Mouse (Mus musculus) cerebellum, postnatal 36 days (tissue): Measurements from ENCODE around the gene Swsap1.

Source experiments
- DNase-seq, 2 experiments: peaks; one replicate each; pipeline ENCODE4 v3.0.0; 2021 to 2022; ENCODE audit warnings: mixed read lengths in 2 of 2

Swsap1 gene

DNA sequence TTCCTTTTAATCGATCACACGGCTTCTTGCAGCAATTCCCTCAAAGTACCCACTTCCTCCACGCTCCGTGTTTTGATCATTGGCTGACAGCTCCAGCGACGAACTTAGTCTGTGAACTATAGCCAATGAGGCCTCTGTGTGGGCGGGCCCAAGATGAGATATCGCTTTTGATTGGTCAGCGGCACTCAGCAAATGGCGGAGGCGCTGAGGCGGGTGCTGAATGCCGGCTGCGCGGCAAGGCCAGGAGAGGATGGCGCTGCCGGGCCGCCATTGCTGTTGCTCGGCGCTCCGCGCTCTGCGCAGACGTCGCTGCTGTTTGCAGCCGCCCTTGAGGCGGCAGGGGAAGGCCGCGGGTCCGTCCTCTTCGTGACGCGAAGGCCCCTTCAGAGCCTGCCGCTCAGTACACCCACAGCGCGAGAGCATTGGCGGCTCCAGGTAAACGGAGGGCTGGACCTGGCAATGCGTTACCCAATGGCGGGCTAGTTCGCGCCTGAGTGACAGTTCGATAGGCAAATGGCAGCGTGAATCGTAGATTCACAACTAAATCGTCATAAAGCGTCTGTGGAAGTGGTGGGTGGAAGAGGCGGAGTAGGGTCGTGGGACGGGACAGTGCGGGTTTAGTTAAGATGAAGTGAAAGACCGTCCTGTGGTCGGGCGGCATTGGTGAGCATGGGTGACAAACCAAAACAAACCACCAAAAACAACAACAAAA, at the start of gene Swsap1:
Gene Swsap1, plus strand, starts transcription at position 186 of the 712 bp plus-strand sequence.
- peak; percentile 98 to 100 for DNase-seq

DNA sequence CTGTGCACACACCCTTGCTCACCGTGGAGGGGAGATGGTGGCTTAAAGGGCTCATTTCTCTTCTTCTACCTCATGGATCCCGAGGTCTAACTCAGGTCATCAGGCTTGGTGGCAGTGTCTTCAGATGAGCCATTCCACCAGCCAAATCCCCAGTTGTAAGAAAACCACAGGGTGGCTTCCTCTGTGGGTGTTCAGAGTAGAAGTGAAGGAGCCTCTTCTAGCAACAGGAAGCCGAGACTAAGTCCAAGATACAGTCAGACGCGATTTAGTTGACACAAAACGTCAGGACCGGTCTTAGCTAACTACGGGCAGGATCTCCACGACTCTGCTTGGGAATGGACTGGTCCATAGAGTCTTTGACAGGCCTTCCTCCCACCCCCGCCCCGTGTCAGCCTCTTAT, 47.3 kb upstream of the Swsap1 start:
- DNase-seq = no peak

DNA sequence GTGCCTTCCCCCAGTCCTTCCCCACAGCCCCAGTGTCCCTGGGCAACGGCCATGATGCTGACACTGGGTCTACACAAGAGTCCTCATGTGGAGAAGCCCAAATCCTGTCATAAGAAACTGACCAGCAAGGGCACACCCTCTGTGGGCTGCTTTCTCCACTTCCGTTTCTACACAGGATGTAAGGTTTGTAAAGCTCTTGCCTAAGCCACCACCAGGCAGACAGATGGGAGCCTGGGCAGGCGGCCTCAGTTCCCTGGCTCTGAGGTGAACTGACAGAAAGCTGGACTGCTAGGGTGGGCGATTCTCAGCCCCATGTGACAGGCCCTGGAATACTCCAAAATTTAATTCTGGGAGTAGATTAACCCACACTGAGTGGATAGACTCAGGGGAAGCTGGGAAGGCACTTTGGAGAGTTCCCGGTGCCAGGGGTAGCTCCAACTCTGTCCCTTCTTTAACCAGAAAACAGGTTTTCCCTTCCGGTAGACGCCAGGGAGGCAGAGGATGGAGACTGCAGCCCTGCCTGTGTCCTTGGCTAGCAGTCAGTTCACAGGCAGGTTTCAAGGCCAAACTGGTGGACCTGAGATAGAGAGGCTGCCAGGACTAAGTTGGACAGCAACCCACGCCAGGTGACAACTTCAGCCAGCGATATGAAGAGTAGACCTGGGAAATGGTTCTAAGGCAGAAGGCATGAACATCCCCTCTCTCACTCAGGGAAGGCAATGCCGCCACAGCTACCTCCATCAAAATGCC, 45.9 kb upstream of the Swsap1 start:
- peak in 1 of 2 experiments; percentile 40 for DNase-seq

DNA sequence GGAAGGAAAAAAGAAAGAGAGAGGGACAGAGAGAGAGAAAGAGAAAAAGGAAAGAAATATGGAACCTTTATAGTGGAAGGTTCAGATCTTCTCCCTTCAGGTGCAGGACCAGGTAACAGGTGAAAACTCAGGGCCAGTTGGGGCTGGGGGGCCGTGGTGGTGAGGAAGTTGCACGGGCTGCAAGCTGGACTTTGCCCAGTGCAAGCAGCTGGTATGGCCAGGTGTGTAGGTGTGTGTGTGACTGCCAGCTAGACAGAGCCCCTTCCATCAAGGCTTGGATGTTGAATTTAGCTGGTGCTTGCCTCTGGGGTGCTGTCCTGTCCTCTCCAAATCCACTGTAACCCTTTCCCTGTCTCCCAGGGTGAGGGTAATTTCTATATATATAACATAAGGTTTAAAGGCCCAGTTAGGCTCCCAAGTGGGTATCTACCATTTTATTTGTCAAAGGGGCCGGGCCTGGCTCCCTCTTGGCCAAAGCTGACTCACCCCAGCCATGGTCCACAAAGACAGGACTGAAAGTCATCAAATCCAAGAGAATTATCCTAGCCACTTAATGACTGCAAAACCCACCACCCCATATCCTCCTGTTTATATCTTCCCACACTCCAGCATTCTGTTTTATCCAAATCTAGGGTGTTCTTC, 38.6 kb upstream of the Swsap1 start:
- no peak for DNase-seq

DNA sequence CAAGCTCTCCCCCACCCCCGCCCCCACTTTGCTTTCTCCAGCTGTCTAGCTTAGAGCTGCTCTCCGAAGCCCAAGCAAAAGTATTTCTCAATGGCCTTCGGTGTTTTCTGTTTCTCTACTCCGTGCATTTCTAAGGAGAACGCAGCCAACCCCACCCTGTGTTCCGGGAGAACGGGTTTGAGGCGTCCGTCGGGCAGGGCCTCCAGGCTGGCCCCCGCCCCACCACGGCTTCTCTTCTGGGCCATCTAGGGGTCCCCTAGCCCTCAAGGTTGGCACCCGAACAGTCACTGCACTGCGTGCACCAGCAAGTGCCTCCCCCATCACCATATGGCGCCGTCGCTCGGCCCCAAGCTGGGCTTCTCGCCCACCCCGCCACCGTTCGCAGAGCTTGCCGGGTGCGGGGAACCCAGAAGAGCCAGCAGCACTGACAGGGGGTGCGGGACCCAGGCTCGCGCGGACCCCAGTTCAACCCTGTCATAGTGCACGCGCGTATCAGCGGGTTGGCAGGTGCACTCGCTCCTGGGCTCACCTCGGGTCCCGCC, 38.0 kb upstream of the Swsap1 start:
- DNase-seq = no peak

DNA sequence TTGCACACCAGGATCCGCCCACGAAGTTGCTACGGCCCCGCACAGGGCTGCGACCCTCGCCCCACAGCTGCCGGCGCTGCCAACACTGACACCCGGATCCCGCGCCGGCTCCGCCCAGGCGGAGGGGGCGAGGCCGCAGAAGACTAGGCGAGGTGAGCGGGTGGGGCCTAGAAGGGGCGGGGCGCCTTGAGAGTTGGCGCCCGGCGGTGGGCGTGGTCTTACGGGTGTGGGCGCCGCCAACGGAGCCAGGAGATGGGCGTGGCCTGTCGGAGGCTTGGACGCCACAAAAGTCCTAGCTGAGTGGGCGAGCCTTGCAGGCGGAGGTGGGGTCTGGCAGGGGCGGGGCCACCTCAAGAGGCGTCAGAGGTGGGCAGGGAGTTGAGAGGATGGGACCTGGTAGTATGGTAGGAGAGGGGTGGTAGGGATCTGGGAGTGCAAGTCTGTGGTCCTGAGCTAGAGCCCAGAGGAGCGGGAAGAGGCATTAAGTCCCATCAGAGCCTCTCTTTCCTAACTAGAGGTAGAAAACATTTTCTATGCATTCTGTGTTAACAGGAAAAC, 37.4 kb upstream of the Swsap1 start, which contains the start of gene Rab3d:
Gene Rab3d, minus strand, starts transcription at position 158 of the 558 bp plus-strand sequence.
- DNase-seq = peak; percentile 85 to 90

DNA sequence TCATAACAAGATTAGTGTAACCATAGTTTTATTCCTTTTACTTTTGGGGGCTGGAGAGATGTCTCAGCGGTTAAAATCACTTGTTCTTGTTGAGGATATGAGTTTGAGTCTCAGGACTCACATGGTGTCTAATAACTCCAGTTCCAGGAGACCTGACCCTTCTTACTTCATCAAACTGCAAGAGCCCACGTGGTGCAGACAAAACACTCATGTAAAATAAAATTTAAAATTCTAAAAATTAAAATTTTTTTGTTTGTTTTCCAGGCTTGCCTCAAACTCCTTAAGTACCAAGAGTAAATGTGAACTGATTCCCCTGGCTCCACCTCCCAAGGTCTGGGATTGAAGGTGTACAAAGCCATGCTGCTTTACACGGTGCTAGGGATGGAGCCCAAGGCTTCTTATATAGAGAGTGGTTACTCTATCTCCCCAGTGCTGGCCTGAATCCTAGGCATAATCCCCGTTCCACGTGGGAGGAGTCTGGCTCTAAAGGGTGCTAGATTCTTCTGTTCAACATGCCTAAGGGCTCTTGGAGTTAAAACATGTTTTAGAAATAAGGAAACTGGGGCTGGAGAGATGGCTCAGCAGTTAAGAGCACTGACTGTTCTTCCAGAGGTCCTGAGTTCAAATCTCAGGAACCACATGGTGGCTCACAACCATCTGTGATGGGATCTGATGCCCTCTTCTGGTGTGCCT, 36.7 kb upstream of the Swsap1 start:
- no peak for DNase-seq

DNA sequence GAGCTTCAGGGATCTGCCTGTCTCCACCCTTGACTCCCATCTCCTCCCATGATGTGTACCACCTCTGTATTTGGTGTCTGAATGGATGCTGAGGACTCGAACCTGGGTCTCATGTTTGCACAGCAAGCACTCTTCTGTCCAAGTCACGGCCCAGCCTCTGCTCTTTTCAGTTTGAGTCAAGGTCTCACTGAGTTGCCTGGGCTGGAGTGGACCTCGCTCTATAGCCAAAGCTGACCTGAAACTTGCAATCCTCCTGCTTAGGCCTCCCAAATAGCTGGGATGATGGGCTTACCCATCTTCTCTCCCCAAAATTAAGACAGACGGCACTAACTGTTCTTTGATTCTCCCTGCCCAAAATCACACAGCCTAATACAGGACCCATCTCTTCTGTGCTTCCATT, 32.5 kb upstream of the Swsap1 start:
- DNase-seq = no peak

DNA sequence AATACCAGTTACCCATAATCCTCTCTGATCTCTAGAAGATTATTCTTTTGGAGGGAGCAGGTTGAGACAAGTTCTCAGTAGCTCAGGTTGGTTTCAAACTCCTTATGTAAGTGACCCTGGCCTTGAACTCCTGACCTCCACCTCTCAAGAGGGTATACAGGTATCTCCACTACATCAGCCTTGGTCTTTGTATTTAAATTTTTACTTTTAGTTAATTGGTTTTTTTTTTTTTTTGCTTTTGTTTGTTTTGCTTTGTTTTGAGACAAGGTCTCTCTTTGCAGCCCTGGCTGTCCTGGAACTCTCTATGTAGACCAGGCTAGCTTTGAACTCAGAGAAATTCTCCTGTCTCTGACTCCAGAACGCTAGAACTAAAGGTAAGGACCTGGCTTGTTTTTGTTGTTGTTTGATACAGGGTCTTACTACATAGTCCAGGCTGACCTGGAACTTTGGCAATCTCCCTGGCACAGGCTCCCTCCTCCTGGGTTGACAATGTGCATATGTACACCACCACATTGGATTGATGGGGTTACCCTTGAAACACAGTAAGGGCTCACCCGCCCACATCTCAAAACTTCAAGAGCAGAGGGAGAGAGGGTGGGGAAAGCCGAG, 32.0 kb upstream of the Swsap1 start:
- DNase-seq = no peak

DNA sequence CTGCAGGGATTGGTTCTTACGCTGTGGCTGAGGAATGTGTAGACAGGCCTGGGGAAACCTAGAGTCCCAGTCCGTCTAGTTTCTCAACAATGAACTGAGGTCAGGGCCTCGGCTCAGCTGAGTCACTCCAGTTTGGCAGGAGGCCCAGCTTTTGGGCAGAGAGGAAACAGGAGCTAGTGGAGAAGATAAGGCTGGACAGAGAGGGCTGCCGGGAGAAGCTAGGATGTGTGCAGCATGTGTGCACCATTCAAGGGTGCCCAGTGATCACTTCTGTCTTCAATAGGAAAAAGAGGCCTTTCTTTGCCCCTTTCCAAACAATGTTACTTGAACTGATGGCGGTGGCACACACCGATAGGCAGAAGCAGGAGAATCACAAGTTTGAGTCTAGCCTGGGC, 31.5 kb upstream of the Swsap1 start:
- peak; percentile 58 to 60 for DNase-seq

DNA sequence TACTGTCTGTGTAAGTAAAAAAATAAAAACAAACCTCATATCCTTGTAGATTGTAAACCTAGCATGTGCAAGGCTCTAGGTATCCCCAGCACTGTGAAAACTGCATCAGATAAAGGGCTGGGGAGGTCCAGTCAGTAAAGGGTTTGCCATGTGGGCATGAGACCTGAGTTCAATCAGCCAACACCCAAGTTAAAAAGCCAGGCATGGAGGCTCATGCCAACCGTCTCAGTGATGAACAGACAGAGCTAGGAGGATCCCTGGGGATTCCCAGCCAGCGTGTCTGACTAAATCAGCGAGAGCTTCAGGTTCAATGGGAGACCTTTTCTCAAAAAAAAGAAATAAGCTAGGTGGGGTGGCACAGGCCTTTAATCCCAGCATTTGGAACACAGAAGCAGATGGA, 30.5 kb upstream of the Swsap1 start:
- no peak for DNase-seq

DNA sequence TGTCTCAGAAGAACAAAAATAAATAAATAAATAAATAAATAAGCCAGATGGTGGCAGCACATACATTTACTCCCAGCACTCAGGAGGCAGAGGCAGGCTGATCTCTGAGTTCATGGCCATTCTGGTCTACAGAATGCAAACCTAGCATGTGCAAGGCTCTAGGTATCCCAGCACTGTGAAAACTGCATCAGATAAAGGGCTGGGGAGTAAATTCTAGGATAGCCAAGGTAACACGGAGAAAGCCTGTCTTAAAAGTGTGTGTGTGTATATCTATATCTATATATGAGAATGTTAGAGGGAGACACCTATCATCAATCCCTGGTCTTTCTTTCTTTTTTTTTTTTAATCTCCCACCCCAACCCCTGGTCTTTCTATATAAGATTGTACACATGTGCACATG, 30.0 kb upstream of the Swsap1 start:
- no peak for DNase-seq

DNA sequence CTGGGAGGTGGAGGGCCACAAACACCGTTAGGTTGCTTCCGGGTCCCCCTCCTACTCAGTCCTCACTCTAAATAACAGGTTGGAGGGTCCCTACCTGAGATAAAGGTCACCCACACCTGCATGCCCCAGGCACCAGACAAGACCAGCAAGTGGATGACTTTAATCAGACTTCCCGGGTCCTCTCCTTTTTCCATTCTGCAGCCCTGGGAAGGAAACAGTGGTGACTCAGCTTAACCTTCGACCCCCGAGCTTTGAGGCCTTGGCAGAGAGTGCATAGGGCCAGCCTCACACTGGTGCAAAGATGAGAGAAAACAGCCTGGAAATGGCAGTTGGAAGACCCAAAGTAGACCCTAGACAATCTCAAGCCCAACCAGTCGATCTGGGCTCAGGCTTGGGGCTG, 29.4 kb upstream of the Swsap1 start:
- DNase-seq = no peak

DNA sequence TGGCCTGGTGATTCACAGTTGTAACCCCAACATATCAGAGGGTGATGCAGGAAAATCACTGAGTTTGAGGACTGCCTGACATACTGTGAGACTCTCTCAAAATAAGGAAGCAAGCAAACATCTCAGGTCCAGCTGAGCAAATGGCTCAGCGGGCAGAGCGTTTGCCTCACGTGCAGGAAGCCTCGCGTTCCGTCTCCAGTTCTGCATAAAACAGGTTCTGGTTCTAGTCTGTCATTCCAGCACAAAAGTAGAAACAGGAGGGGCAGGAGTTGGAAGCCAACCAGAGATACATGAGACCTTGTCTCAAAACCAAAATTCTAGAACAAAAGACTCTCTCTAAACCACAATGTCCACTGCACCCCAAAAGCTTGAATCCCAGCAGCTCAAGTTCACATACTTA, 28.8 kb upstream of the Swsap1 start:
- DNase-seq = no peak

DNA sequence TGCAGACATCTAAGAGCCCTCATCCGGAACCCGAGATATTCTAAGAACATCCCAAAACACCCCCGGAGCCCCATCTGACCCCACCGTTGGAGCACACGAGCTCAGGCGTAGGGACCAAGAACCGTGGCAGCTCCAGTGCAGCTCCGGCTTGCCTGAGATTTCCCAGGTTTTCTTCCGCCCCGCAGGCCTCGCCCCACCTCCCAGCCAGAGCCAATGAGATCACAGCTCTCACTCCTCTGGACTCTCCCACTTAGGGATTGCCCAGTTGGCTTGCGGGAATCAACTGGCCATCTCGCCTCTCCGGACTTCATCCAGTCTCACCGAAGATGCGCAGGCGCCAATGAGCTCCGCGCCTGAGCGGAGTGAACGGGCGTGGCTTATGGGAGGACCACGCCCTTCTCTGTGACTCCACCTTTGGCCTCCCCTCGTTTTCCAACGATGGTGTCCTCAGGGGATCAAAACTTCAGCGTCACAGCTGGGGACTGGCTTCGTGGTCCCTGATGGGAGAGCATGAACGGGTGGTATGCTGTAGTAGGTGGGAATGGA, 28.3 kb upstream of the Swsap1 start, which contains the start of the genes Ccdc159 and Tmem205:
Gene Ccdc159, plus strand, starts transcription at position 264 of the 546 bp plus-strand sequence.
Gene Tmem205, minus strand, starts transcription at position 349 of the 546 bp plus-strand sequence.
- DNase-seq = peak; percentile 89 to 92

DNA sequence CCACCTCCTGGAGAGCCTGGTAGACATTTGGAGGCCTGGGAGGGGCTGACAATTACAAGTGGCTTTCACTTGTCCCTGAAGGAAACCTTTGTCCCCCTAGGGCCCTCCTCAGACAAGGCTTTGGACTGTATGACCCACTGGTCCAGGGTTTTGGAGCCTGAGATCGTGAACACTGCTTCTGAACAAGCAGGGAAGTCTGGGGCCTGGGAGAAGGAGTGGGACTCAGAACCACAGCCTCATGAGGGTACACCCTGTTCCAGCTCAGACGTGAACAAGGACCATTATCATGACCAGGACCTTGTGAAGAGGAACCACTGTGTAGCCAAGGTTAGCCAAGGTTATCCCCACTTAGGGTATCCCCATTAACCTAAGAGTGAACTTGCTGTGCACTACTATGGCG, 26.3 kb upstream of the Swsap1 start:
- DNase-seq = no peak

DNA sequence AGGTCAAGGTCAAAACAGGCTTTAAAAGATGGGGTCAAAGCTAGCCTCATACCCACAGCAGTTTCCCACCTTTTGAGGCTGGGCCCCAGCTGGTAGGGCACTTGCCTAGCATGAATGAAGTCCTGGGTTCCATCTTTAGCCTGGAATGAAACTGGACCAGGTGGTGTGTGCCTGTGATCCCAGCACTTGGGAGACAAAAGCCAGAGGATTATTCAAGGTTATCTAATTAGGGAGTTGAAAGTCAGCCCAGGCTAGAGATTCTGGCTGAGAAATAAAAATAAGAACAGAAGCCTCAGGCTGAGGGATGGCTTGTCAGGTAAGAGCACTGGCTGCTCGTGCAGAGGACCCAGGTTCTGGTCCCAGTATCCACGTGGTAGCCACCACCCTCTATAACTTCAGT, 23.5 kb upstream of the Swsap1 start:
- DNase-seq = no peak

DNA sequence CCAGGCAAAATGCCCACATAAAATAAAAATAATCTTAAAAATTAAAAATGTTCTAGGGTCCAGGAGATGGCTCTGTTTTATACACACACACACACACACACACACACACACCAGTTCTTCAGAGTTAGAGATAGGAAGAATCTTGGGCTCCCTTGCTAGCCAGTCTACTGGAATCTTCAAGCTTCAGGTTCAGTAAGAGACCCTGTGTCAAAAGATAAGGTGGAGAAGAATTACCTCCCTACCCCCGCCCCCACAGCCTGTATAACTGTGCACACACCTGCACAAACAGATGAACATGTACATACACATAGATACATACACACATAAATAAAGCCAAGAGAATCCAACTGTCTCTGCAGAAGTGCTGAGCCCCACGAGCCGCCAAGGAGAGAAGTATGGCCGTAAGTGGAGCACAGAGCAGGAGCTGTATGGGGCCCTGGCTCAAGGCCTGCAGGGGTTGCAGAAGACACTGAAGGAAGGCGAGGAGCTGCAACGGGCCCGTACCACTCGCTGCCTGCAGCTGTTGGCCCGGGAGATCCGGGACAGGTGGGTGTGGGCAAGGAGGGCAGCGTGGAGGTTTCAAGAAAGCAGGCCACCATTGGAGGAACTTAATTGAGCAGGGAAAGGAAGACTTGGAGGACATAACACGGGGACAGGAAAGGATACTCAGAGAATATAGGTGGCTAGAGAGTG, 23.0 kb upstream of the Swsap1 start:
- DNase-seq = no peak

DNA sequence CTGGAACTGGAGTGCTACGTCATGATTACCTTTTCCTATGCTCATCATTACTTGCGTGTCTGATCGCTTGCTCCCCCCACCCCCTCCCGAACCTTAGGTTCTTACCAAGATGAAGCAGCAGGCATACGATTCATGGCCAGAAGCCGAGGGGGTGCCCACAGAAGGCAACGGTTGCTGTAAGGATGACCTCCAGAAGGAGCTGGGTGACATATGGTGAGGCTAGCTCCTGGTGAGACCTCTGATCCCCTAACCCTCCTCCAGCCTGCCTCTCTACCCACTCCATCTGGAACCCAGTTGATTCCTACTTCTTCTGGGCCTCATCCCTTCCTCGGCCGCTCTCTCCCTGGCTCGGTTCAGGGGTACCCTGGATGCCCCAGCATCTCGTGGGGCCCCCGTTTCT, 21.5 kb upstream of the Swsap1 start:
- no peak for DNase-seq

DNA sequence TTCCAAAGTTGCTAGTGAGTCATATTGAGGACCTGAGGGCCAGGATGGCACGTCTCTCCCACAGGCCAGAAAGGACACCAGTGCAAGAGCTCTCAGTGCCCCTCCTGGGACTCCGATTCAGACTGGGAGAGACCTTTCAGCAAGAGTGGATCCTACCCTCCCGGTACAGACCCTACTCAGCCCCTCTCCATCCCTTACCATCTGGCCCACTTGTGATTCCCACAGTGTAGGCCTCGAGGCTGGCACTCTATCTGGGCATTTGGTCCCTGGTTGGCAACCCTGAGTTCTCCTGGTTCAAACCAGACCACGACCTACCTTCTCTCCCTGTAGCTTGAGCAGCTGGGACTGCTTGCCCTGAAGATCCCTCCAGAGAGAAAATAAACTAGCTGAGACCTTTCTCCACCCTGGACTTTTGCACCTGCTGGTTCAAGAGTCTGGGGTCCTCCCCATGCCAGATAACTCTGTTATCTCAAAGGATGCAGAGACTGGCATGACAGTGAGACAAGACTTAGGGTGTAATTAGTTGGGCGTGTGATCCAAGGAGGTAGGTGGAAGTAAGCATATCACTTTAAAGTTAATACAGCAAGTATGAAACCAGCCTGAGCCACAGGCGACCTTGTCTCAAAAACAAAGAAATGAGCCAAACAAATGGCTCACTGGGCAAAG, 20.0 kb upstream of the Swsap1 start:
- no peak for DNase-seq
